Mouse (Mus musculus): ENCODE measurements around the gene Il6st. TPM values are rescaled to one million over a fixed set of nuclear protein-coding genes. Genes with fewer than 3 reads are reported as not detected.

Il6st gene
- polyA plus RNA-seq, 1 experiment from 2014 or later = 4.3 TPM

GRCm38 (mm10) chr13:112450210-112450609 is 13.7 kb upstream of the Il6st start:
- no peak for DNase-seq
- no peak overlapping the region for H3K4me3 ChIP-seq (replicated peaks)
- no peaks in the 10 kb centered on the region for H3K9me3 ChIP-seq (replicated peaks)
- H3K36me3 ChIP-seq = no peaks in the 10 kb centered on the region
- H3K27me3 ChIP-seq = no peaks in the 10 kb centered on the region
- H3K27ac ChIP-seq = no peak overlapping the region
- H3K4me2 ChIP-seq = no peak overlapping the region
- no peak for ATAC-seq (ENCODE audit: low read depth)
- 37% methylated on average over 3 of the region's 3 CpGs for WGBS (ENCODE audit: insufficient replicate concordance)
- no peaks in the 10 kb centered on the region for H3K4me1 ChIP-seq (replicated peaks)
- H3K9ac ChIP-seq = no peak overlapping the region

- no peak for DNase-seq
Observed at GRCm38 (mm10) chr13:112457366-112457765, 6.5 kb upstream of the Il6st start.

GRCm38 (mm10) chr13:112458016-112458415 is 5.9 kb upstream of the Il6st start:
- ATAC-seq (ENCODE audit: low read depth) (no peak), DNase-seq (no peak)
- Histone ChIP-seq H3K4me1 (replicated peaks) (peaks cover under 1% of the 10 kb centered on the region; the same call in 1 of the 2 replicates), H3K4me2 (no peak overlapping the region), H3K9me3 (replicated peaks) (no peaks in the 10 kb centered on the region), H3K27me3 (no peaks in the 10 kb centered on the region), H3K36me3 (no peaks in the 10 kb centered on the region), H3K27ac (no peak overlapping the region), H3K4me3 (replicated peaks) (no peak overlapping the region), H3K9ac (no peak overlapping the region)
- WGBS (ENCODE audit: insufficient replicate concordance) = 72% methylated on average over 4 of the region's 4 CpGs

More at GRCm38 (mm10) chr13:112457366-112457765, 6.5 kb upstream of the Il6st start:
- no peaks in the 10 kb centered on the region for H3K36me3 ChIP-seq
- H3K9me3 ChIP-seq (replicated peaks) = no peaks in the 10 kb centered on the region
- 69% methylated on average over 6 of the region's 6 CpGs for WGBS (ENCODE audit: insufficient replicate concordance)
- no peak overlapping the region for H3K9ac ChIP-seq
- no peak overlapping the region for H3K4me2 ChIP-seq
- no peak for ATAC-seq (ENCODE audit: low read depth)
- no peak overlapping the region for H3K27ac ChIP-seq
- no peak overlapping the region for H3K4me3 ChIP-seq (replicated peaks)
- no peaks in the 10 kb centered on the region for H3K4me1 ChIP-seq (replicated peaks)
- no peaks in the 10 kb centered on the region for H3K27me3 ChIP-seq

- Histone ChIP-seq H3K36me3 (no peaks in the 10 kb centered on the region), H3K4me1 (replicated peaks) (peaks cover 6% of the 10 kb centered on the region), H3K4me2 (no peak overlapping the region), H3K9ac (no peak overlapping the region), H3K27me3 (no peaks in the 10 kb centered on the region), H3K4me3 (replicated peaks) (no peak overlapping the region), H3K27ac (no peak overlapping the region), H3K9me3 (replicated peaks) (no peaks in the 10 kb centered on the region)
- no peak for ATAC-seq (ENCODE audit: low read depth)
- WGBS (ENCODE audit: insufficient replicate concordance) = 70% methylated on average over 11 of the region's 11 CpGs
- DNase-seq = no peak
Observed at GRCm38 (mm10) chr13:112458435-112459018, 5.3 kb upstream of the Il6st start.

GRCm38 (mm10) chr13:112459956-112460355 is 3.9 kb upstream of the Il6st start:
- Histone ChIP-seq H3K27ac (no peak overlapping the region), H3K9me3 (replicated peaks) (no peaks in the 10 kb centered on the region), H3K9ac (no peak overlapping the region), H3K36me3 (no peaks in the 10 kb centered on the region), H3K4me3 (replicated peaks) (no peak overlapping the region), H3K27me3 (peaks cover 10% of the 10 kb centered on the region), H3K4me1 (replicated peaks) (peaks cover 14% of the 10 kb centered on the region), H3K4me2 (no peak overlapping the region)
- WGBS (ENCODE audit: insufficient replicate concordance) = 67% methylated on average over 6 of the region's 6 CpGs
- DNase-seq = no peak
- no peak for ATAC-seq (ENCODE audit: low read depth)

- H3K36me3 ChIP-seq = no peaks in the 10 kb centered on the region
- H3K9me3 ChIP-seq (replicated peaks) = no peaks in the 10 kb centered on the region
- peaks cover 27% of the 10 kb centered on the region for H3K4me1 ChIP-seq (replicated peaks)
- H3K9ac ChIP-seq = no peak overlapping the region
- H3K4me3 ChIP-seq (replicated peaks) = no peak overlapping the region
- no peak overlapping the region for H3K4me2 ChIP-seq
- peaks cover 13% of the 10 kb centered on the region for H3K27me3 ChIP-seq
- 63% methylated on average over 6 of the region's 6 CpGs for WGBS (ENCODE audit: insufficient replicate concordance)
- no peak for ATAC-seq (ENCODE audit: low read depth)
- H3K27ac ChIP-seq = no peak overlapping the region
- DNase-seq = no peak
Observed at GRCm38 (mm10) chr13:112462411-112462987, 1.4 kb upstream of the Il6st start.

- peak overlapping the region; percentile 73 for H3K9ac ChIP-seq
- H3K36me3 ChIP-seq = no peaks in the 10 kb centered on the region
- 4% methylated on average over 17 of the region's 17 CpGs for WGBS (ENCODE audit: insufficient replicate concordance)
- H3K27ac ChIP-seq = peak overlapping the region; percentile 55
- H3K9me3 ChIP-seq (replicated peaks) = no peaks in the 10 kb centered on the region
- H3K27me3 ChIP-seq = peaks cover 13% of the 10 kb centered on the region
- H3K4me3 ChIP-seq (replicated peaks) = peak overlapping the region; percentile 72
- H3K4me1 ChIP-seq (replicated peaks) = peaks cover 29% of the 10 kb centered on the region
- peak; percentile 74 for ATAC-seq (ENCODE audit: low read depth)
- peak overlapping the region; percentile 94 for H3K4me2 ChIP-seq
- DNase-seq = no peak
Observed at GRCm38 (mm10) chr13:112463337-112463802, 500 bp upstream of the Il6st start.

GRCm38 (mm10) chr13:112464626-112465287 is 887 bp downstream of the Il6st start:
- ATAC-seq (ENCODE audit: low read depth) (no peak), DNase-seq (no peak)
- Histone ChIP-seq H3K27ac (no peak overlapping the region), H3K36me3 (no peaks in the 10 kb centered on the region), H3K4me1 (replicated peaks) (peaks cover 29% of the 10 kb centered on the region), H3K4me3 (replicated peaks) (peak overlapping the region; percentile 72), H3K27me3 (peaks cover 13% of the 10 kb centered on the region), H3K4me2 (peak overlapping the region; percentile 94), H3K9me3 (replicated peaks) (no peaks in the 10 kb centered on the region), H3K9ac (peak overlapping the region; percentile 80)
- 4% methylated on average over 18 of the region's 18 CpGs for WGBS (ENCODE audit: insufficient replicate concordance)

GRCm38 (mm10) chr13:112465585-112465984 is 1.7 kb downstream of the Il6st start:
- Histone ChIP-seq H3K27ac (no peak overlapping the region), H3K27me3 (peaks cover 13% of the 10 kb centered on the region), H3K9me3 (replicated peaks) (no peaks in the 10 kb centered on the region), H3K36me3 (no peaks in the 10 kb centered on the region), H3K4me2 (peak overlapping the region; percentile 37), H3K9ac (no peak overlapping the region), H3K4me1 (replicated peaks) (peaks cover 33% of the 10 kb centered on the region), H3K4me3 (replicated peaks) (no peak overlapping the region)
- DNase-seq (no peak), ATAC-seq (ENCODE audit: low read depth) (no peak)
- 43% methylated on average over 2 of the region's 2 CpGs for WGBS (ENCODE audit: insufficient replicate concordance)

- 73% methylated on average over 19 of the region's 19 CpGs for WGBS (ENCODE audit: insufficient replicate concordance)
- Histone ChIP-seq H3K4me1 (replicated peaks) (peaks cover 39% of the 10 kb centered on the region), H3K4me3 (replicated peaks) (no peak overlapping the region), H3K4me2 (peak overlapping the region; percentile 37), H3K27ac (no peak overlapping the region), H3K27me3 (peaks cover 13% of the 10 kb centered on the region), H3K9ac (no peak overlapping the region), H3K36me3 (no peaks in the 10 kb centered on the region), H3K9me3 (replicated peaks) (no peaks in the 10 kb centered on the region)
- ATAC-seq (ENCODE audit: low read depth) (no peak), DNase-seq (no peak)
Observed at GRCm38 (mm10) chr13:112466136-112466945, 2.5 kb downstream of the Il6st start.

- no peak for ATAC-seq (ENCODE audit: low read depth)
Observed at GRCm38 (mm10) chr13:112466946-112467255, 3.0 kb downstream of the Il6st start.

More at GRCm38 (mm10) chr13:112466946-112467255, 3.0 kb downstream of the Il6st start:
- peaks cover 13% of the 10 kb centered on the region for H3K27me3 ChIP-seq
- H3K4me1 ChIP-seq (replicated peaks) = peaks cover 39% of the 10 kb centered on the region
- no peak for DNase-seq
- H3K9me3 ChIP-seq (replicated peaks) = no peaks in the 10 kb centered on the region
- no peak overlapping the region for H3K9ac ChIP-seq
- no peak overlapping the region for H3K4me2 ChIP-seq
- 76% methylated on average over 3 of the region's 3 CpGs for WGBS (ENCODE audit: insufficient replicate concordance)
- H3K36me3 ChIP-seq = no peaks in the 10 kb centered on the region
- H3K27ac ChIP-seq = no peak overlapping the region
- no peak overlapping the region for H3K4me3 ChIP-seq (replicated peaks)
